Mouse (Mus musculus) cerebellum, adult 2 months (tissue): ENCODE measurements around the gene Btbd18.

ENCODE experiments used
- CTCF ChIP-seq: fragments of 200-500 bp; IDR thresholded peaks from 2 replicates; pipeline ENCODE4 v1.5.1; 2011; ENCODE audit warnings: low read depth, mild to moderate bottlenecking, control low read depth, low read length, moderate library complexity, borderline replicate concordance; ENCODE audit not compliant: insufficient read depth
- POLR2A ChIP-seq: fragments of 200-500 bp; IDR thresholded peaks from 2 replicates; pipeline ENCODE4 v1.6.1; 2011; ENCODE audit warnings: low read length, control low read depth, borderline replicate concordance; ENCODE audit not compliant: insufficient read depth

DNA sequence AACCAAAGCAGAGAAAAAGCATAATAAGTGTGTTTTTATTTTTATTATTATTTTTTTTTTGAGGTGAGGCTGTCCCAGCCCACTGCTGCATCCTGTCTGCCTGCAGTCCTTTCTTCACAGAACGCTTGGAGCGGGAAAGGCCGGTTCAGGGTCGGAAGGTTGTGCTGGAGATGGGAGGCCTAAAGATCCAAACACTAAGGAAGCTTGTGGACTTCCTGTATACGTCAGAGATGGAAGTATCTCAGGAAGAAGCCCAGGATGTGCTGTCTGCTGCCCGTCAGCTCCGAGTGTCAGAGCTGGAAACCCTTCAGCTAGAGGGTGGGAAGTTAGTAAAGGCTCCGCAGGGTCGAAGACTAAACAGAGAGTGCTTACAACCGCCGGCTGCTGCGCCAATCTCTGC lies 7.2 kb downstream of the Btbd18 start:
- TF ChIP-seq POLR2A (no peak), CTCF (no peak)
